Mouse (Mus musculus) urinary bladder, postnatal 10 days (tissue): ENCODE results near the gene Lenep.

Source experiments
- DNase-seq: peaks from one replicate; pipeline ENCODE4 v3.0.0; 2022; ENCODE audit warnings: low spot score

The Lenep gene

GRCm38 (mm10) chr3:89390699-89391662 is 11.6 kb downstream of the Lenep start:
- DNase-seq: no peak

GRCm38 (mm10) chr3:89390111-89390515 is 12.5 kb downstream of the Lenep start:
- DNase-seq: no peak

GRCm38 (mm10) chr3:89388901-89389740 is 13.5 kb downstream of the Lenep start:
- no peak for DNase-seq

- no peak for DNase-seq
Measured at GRCm38 (mm10) chr3:89388134-89388881, 14.3 kb downstream of the Lenep start.

- DNase-seq: no peak
Measured at GRCm38 (mm10) chr3:89387632-89388031, 15.0 kb downstream of the Lenep start.

- no peak for DNase-seq
Measured at GRCm38 (mm10) chr3:89386438-89387420, 15.9 kb downstream of the Lenep start.

GRCm38 (mm10) chr3:89385451-89385850 is 17.1 kb downstream of the Lenep start:
- no peak for DNase-seq

GRCm38 (mm10) chr3:89384331-89385076 is 18.1 kb downstream of the Lenep start:
- no peak for DNase-seq

GRCm38 (mm10) chr3:89383651-89384255 is 18.8 kb downstream of the Lenep start:
- DNase-seq: no peak

GRCm38 (mm10) chr3:89382950-89383349 is 19.6 kb downstream of the Lenep start:
- no peak for DNase-seq

GRCm38 (mm10) chr3:89382033-89382882 is 20.3 kb downstream of the Lenep start:
- no peak for DNase-seq

- no peak for DNase-seq
Measured at GRCm38 (mm10) chr3:89381233-89381632, 21.4 kb downstream of the Lenep start.

- no peak for DNase-seq
Measured at GRCm38 (mm10) chr3:89380711-89381110, 21.9 kb downstream of the Lenep start.

GRCm38 (mm10) chr3:89380291-89380690 is 22.3 kb downstream of the Lenep start:
- DNase-seq: no peak

- DNase-seq: no peak
Measured at GRCm38 (mm10) chr3:89379388-89380131, 23.0 kb downstream of the Lenep start.

GRCm38 (mm10) chr3:89378394-89379067 is 24.1 kb downstream of the Lenep start:
- DNase-seq: no peak

GRCm38 (mm10) chr3:89377831-89378230 is 24.8 kb downstream of the Lenep start:
- DNase-seq: no peak
